Mouse (Mus musculus): ENCODE data around the gene Klk14.

DNA sequence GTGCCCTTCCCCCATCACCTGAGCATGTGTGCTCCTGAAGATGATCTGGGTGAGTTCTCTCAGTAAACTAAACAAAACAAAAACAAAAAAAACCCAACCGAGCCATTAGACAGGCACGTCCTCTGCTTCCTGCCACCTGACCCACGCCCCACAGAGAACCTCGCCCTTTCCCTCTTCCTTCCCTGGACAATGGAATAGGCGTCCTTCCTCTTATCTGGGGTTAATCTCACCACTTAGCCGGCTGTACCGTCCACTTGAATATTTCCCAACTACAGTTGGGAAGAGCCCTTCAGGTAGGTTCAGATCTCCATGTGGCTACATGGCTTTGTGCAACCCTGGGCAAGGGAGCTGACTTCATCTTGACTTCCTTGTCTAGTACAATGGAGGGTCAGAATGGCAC, 5.1 kb upstream of the Klk14 start:
- TF ChIP-seq CTCF (IDR thresholded peaks at IDR 0.05; ENCODE audit: borderline replicate concordance, control insufficient read depth, extremely low read depth, insufficient read depth, low read length, poor library complexity), result no peak
- TF ChIP-seq POLR2A (IDR thresholded peaks at IDR 0.05; ENCODE audit: control insufficient read depth, extremely low read depth, insufficient read depth, low read length, poor library complexity), result no peak

All from thymus, adult 2 months (tissue).